Mouse (Mus musculus) forebrain, embryonic 16.5 days (tissue): ENCODE measurements around the gene Ghsr. TPM values are rescaled to one million over a fixed set of nuclear protein-coding genes. Genes with fewer than 3 reads are reported as not detected.

Source experiments
- ATAC-seq: fragments of 200-750 bp; cut with Nextera tagmentation; 2 replicates; pipeline ENCODE4 v1.8.0; 2017; ENCODE audit warnings: mild to moderate bottlenecking, moderate library complexity
- H3K27ac ChIP-seq: fragments of 300-500 bp; sonication (generic); 2 replicates; pipeline ENCODE4 v1.5.1; 2014; ENCODE audit warnings: low read length, control low read depth
- H3K27me3 ChIP-seq: fragments of 300-500 bp; sonication (generic); replicated peaks from 2 replicates; pipeline ENCODE4 v1.6.1; 2014; ENCODE audit warnings: low read length; ENCODE audit not compliant: control insufficient read depth, insufficient read depth
- H3K36me3 ChIP-seq: fragments of 300-500 bp; sonication (generic); 2 replicates; pipeline ENCODE4 v1.6.1; 2014; ENCODE audit not compliant: control insufficient read depth, insufficient read depth
- H3K4me1 ChIP-seq: fragments of 300-500 bp; sonication (generic); replicated peaks from 2 replicates; pipeline ENCODE4 v1.6.1; 2014; ENCODE audit warnings: low read length; ENCODE audit not compliant: control insufficient read depth, insufficient read depth
- H3K4me2 ChIP-seq: fragments of 300-500 bp; sonication (generic); 2 replicates; pipeline ENCODE4 v1.6.1; 2014; ENCODE audit warnings: mild to moderate bottlenecking, low read length, control low read depth
- H3K4me3 ChIP-seq: fragments of 300-500 bp; sonication (generic); replicated peaks from 2 replicates; pipeline ENCODE4 v1.5.1; 2014; ENCODE audit warnings: mild to moderate bottlenecking, low read length, control low read depth
- H3K9ac ChIP-seq: fragments of 300-500 bp; sonication (generic); replicated peaks from 2 replicates; pipeline ENCODE4 v1.6.1; 2014; ENCODE audit warnings: low read depth, low read length, control low read depth
- H3K9me3 ChIP-seq: fragments of 300-500 bp; sonication (generic); 2 replicates; pipeline ENCODE4 v1.6.1; 2016; ENCODE audit warnings: low read length; ENCODE audit not compliant: control insufficient read depth
- WGBS: fragments of 180-500 bp; shearing (Covaris S2); extraction: QIAGEN DNeasy Blood & Tissue Kit; methylation state at CpG from one replicate; pipeline ENCODE4 v1.1.7; 2014; 5-methylcytosine and 5-hydroxymethylcytosine counted together
- polyA plus RNA-seq: library from polyadenylated mRNA; unstranded; fragments of >200 nt; fragmentation: Nextera tagmentation; extraction: Ambion mirVana; gene quantifications from 2 replicates; pipeline ENCODE4 v1.2.1, GENCODE M21; 2015

Ghsr gene
- polyA plus RNA-seq, 1 experiment from 2014 or later, result 0.09 TPM

DNA sequence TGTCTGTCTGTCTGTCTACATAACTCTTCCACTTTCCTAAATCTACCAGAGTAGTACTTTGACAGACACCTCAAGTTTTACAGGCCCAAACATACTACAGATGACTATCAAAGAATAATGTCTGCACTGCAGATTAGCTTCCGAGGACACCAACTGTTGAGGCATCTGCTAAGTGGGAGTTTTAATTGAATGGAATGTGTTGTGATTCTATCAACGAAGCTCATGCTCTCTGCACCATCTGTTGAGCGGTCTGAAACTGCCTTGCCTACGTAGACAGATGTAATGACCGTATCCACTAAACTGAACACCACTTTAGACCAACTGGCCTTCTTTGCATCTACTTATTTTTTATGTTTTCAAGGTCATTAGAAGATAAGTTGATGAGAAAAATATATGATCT, 22.7 kb upstream of the Ghsr start:
- no peak overlapping the region for H3K4me2 ChIP-seq
- peaks cover 4% of the 10 kb centered on the region; the same call in 1 of the 2 replicates for H3K4me1 ChIP-seq
- no peak overlapping the region for H3K4me3 ChIP-seq
- H3K27me3 ChIP-seq, result no peaks in the 10 kb centered on the region
- no peaks in the 10 kb centered on the region for H3K36me3 ChIP-seq
- ATAC-seq, result peak; percentile 57; the same call in 1 of the 2 replicates
- WGBS, result 64% methylated on average over 5 of the region's 5 CpGs
- no peaks in the 10 kb centered on the region for H3K9me3 ChIP-seq
- no peak overlapping the region for H3K9ac ChIP-seq
- H3K27ac ChIP-seq, result no peak overlapping the region

DNA sequence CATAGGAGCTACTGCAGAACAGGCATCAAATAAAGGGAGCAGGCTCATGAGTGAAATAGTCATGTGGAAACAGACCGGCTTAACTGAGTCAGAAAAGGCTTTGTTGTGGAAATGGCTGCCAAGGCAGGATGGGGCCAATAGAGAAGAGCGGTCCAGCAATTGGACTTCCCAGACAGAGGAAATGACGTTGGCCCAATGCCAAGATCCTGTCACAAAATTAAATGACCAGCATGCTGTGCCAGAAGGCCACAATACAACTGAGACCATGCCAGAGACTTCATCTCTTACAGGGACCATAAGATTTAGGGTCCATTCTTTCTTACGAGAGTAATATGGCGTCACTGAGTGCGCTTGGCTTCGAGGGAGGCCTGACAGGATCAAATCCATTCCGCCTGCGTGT, 20.0 kb upstream of the Ghsr start:
- Histone ChIP-seq H3K9ac (no peak overlapping the region), H3K4me2 (no peak overlapping the region), H3K27ac (no peak overlapping the region), H3K36me3 (no peaks in the 10 kb centered on the region), H3K9me3 (no peaks in the 10 kb centered on the region), H3K4me1 (peaks cover 4% of the 10 kb centered on the region; the same call in 1 of the 2 replicates), H3K27me3 (no peaks in the 10 kb centered on the region), H3K4me3 (no peak overlapping the region)
- 28% methylated on average over 9 of the region's 9 CpGs for WGBS
- peak; percentile 82 for ATAC-seq

DNA sequence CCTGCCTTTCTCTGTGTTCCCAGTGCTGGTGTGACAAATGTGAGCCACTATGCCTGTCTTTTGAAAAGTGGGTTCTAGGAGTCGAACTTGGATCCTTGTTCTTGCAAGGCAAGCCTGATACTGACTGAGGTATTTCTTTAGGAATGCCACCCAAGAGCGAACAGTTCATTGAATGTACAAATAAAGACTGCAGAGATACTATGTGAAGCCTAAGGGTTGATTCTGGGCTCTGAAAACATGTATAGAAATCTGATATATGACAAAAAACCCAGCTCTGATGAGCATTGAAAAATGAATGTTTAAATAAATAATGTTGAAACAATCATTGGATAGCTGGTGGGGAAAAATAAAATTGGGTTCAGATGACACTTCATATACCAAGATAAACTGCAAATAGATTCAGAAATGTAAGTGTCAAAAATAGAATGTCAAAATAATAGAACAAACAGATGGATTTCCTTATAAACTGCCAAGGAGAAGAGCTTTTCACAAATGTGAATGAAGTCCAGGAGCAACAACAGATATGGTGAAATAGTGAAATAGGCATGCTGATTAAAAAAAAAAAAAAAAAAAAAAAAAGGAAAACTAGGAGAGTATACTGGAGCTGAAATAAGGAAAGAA, 11.9 kb upstream of the Ghsr start:
- Histone ChIP-seq H3K4me3 (no peak overlapping the region), H3K9me3 (0 out of 2 replicates have a peak, but pooled peaks cover 3% of the 10 kb centered on the region), H3K4me2 (no peak overlapping the region), H3K9ac (no peak overlapping the region), H3K27me3 (no peaks in the 10 kb centered on the region), H3K27ac (no peak overlapping the region), H3K36me3 (no peaks in the 10 kb centered on the region), H3K4me1 (no peaks in the 10 kb centered on the region)
- no peak for ATAC-seq
- WGBS, result 86% methylated on average over 2 of the region's 2 CpGs

DNA sequence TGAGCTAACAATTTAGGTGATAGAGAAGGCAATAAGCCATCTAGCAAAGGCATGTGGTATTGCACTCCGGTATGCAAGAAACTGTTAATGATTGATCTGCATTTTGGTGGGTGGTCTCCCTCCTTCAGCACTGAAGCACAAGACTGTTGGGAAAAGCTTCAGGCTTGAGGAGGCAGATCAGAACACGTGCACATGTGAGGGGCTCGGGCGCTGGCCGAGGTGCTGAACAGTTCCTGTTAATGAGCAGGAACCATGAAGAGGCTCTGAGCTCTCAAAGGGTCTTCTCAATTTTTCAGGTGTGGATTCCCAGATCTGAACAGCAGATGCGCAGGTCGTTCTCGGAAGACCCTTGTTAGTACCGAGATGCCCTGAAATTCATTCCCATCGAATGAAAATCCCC, 1.0 kb upstream of the Ghsr start:
- Histone ChIP-seq H3K27me3 (peaks cover 45% of the 10 kb centered on the region), H3K36me3 (no peaks in the 10 kb centered on the region), H3K4me1 (peaks cover 16% of the 10 kb centered on the region), H3K4me2 (no peak overlapping the region), H3K9me3 (no peaks in the 10 kb centered on the region), H3K4me3 (no peak overlapping the region), H3K27ac (no peak overlapping the region), H3K9ac (no peak overlapping the region)
- 7% methylated on average over 10 of the region's 10 CpGs for WGBS
- ATAC-seq, result no peak

DNA sequence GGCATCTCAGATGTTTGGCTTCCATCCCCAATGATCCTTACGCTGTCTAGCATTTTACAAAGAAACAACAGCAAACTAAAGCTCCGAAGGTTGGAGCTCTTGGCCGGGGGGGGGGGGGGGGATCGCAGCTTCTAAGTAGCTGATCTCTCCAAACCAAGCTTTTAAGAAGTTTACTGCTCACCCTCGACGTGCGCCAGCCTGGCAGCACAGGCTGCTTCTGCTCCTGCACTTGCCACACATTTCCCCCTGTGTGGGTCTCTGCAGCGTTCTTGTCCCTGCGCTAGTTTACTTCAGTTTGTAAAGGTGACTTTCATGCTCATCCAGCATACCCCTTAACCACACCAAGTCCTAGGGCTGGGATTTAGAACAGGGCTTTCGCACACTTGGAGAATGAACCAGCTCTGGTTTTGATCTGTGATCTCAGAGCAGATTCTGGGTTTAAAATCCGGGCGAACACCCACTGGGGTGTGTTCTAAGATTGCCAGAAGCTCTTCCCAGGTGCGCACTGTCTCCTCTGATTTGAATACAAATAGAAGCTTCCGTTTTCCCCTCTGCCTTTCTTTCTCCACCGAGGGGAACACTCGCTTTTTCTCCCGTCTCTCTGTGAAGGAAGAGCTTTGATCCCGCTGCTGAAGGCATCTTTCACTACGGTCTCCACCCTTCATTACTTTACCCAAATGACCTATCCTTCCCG, 422 bp upstream of the Ghsr start:
- no peaks in the 10 kb centered on the region for H3K36me3 ChIP-seq
- H3K9ac ChIP-seq, result peak overlapping the region; percentile 46; the same call in 1 of the 2 replicates
- WGBS, result 3% methylated on average over 20 of the region's 20 CpGs
- no peaks in the 10 kb centered on the region for H3K9me3 ChIP-seq
- no peak overlapping the region for H3K27ac ChIP-seq
- H3K4me3 ChIP-seq, result peak overlapping the region; percentile 48
- ATAC-seq, result no peak
- peaks cover 45% of the 10 kb centered on the region for H3K27me3 ChIP-seq
- H3K4me1 ChIP-seq, result peaks cover 16% of the 10 kb centered on the region
- H3K4me2 ChIP-seq, result peak overlapping the region; percentile 94

DNA sequence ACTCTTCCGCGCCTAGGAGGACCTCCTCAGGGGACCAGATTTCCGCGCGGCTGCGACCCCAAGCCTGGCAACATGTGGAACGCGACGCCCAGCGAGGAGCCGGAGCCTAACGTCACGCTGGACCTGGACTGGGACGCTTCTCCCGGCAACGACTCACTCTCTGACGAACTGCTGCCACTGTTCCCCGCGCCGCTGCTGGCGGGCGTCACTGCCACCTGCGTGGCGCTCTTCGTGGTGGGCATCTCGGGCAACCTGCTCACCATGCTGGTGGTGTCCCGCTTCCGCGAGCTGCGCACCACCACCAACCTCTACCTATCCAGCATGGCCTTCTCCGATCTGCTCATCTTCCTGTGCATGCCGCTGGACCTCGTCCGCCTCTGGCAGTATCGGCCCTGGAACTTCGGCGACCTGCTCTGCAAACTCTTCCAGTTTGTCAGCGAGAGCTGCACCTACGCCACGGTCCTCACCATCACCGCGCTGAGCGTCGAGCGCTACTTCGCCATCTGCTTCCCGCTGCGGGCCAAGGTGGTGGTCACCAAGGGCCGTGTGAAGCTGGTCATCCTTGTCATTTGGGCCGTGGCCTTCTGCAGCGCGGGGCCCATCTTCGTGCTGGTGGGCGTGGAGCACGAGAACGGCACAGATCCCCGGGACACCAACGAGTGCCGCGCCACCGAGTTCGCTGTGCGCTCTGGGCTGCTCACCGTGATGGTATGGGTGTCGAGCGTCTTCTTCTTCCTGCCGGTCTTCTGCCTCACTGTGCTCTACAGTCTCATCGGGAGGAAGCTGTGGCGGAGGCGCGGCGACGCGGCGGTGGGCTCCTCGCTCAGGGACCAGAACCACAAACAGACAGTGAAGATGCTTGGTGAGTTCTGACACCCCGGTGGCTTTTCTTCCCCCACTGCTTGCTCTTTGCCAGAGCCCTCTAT, 837 bp downstream of the Ghsr start:
- peaks cover 45% of the 10 kb centered on the region for H3K27me3 ChIP-seq
- peak; percentile 72 for ATAC-seq
- under 1% methylated on average over 77 of the region's 77 CpGs for WGBS

DNA sequence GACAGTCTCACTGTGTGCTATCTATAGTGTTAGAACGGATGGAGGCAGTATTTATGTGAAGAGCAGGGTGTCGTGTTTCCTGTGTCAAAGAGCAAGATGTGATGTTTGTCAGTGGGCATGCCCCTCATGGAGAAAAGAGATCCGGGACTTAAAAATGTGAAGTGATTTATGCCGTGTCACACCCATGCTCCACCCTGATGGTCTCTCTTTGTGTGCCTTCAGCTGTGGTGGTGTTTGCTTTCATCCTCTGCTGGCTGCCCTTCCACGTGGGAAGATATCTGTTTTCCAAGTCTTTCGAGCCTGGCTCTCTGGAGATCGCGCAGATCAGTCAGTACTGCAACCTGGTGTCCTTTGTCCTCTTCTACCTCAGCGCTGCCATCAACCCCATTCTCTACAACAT, 3.2 kb downstream of the Ghsr start:
- no peak for ATAC-seq
- Histone ChIP-seq H3K4me3 (no peak overlapping the region), H3K36me3 (no peaks in the 10 kb centered on the region), H3K9me3 (no peaks in the 10 kb centered on the region), H3K27me3 (peaks cover 37% of the 10 kb centered on the region), H3K27ac (no peak overlapping the region), H3K9ac (no peak overlapping the region), H3K4me1 (peaks cover 16% of the 10 kb centered on the region), H3K4me2 (no peak overlapping the region)
- 65% methylated on average over 9 of the region's 9 CpGs for WGBS

More for the DNA sequence above, 837 bp downstream of the Ghsr start:
- peak overlapping the region; percentile 46 for H3K9ac ChIP-seq
- H3K9me3 ChIP-seq, result no peaks in the 10 kb centered on the region
- peaks cover 16% of the 10 kb centered on the region for H3K4me1 ChIP-seq
- H3K4me2 ChIP-seq, result peak overlapping the region; percentile 94
- peak overlapping the region; percentile 48 for H3K4me3 ChIP-seq
- H3K27ac ChIP-seq, result no peak overlapping the region
- H3K36me3 ChIP-seq, result no peaks in the 10 kb centered on the region

DNA sequence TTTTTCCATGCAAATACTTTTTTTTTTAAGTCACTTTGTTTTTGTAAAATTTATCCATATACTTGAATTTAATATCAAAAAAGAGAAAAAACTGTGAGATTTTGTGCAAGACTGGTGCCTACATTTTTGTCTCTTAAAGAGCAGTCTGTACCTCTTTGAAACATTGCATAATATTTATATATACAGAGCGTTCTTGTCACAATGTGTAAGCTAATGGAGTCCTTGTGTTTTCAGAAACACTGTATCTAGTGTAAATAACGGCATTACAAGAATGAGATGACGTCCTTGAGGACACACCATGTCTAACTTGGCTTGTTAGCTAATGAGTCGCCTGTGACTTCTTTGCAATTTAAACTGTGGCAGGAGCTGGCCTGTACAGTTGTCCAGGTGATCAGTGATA, 6.8 kb downstream of the Ghsr start:
- H3K4me1 ChIP-seq, result no peaks in the 10 kb centered on the region
- H3K4me3 ChIP-seq, result no peak overlapping the region
- no peaks in the 10 kb centered on the region for H3K36me3 ChIP-seq
- WGBS, result 83% methylated on average over 4 of the region's 4 CpGs
- ATAC-seq, result no peak
- H3K27ac ChIP-seq, result no peak overlapping the region
- no peak overlapping the region for H3K4me2 ChIP-seq
- no peak overlapping the region for H3K9ac ChIP-seq
- no peaks in the 10 kb centered on the region for H3K9me3 ChIP-seq
- H3K27me3 ChIP-seq, result peaks cover 6% of the 10 kb centered on the region

DNA sequence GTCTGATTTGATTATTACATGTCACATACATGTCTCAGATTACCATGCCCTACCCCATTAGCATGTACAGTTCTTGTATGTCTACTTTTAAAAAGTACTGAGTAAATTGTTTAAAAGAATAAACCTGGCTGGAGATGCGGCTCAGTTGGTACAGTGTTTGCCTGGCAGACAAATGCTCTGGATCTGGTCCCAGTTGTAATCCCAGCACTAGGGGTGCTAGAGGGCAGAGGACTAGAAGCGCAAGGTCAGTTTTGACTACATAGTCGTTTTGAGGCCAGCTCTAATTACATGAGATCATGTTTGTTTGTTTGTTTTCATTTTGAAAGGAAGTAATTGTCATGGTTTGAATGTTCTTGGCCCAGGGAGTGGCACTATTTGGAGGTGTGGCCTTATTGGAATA, 13.7 kb downstream of the Ghsr start:
- Histone ChIP-seq H3K9me3 (no peaks in the 10 kb centered on the region), H3K27me3 (no peaks in the 10 kb centered on the region), H3K4me1 (no peaks in the 10 kb centered on the region), H3K4me3 (no peak overlapping the region), H3K4me2 (no peak overlapping the region), H3K36me3 (no peaks in the 10 kb centered on the region), H3K27ac (no peak overlapping the region), H3K9ac (no peak overlapping the region)
- no peak for ATAC-seq
- 63% methylated on average over 3 of the region's 3 CpGs for WGBS
